Mouse (Mus musculus) layer of hippocampus, postnatal 10 days (tissue): Measurements from ENCODE around the gene Agpat4. TPM values are rescaled to one million over a fixed set of nuclear protein-coding genes. Genes with fewer than 3 reads are reported as not detected.
"Not testable (repeated sequence)": the region's sequence is repeated elsewhere in the genome, so short reads cannot be mapped to it uniquely, and the experiment has no call there.

Experiments
- DNase-seq, 2 experiments: peaks; one replicate each; pipeline ENCODE4 v3.0.0; 2021; ENCODE audit warnings: low spot score in 2 of 2
- total RNA-seq, 2 experiments: library from RNA; stranded (reverse); gene quantifications; 2 replicates each; pipeline ENCODE4 v1.2.3; 2021

Gene Agpat4
- total RNA-seq, 2 experiments from 2014 or later = 62.8 to 65.0 TPM

- no peak for DNase-seq
Measured at GRCm38 (mm10) chr17:12221926-12222325, 103.4 kb downstream of the Agpat4 start.

GRCm38 (mm10) chr17:12223682-12224081 lies 105.2 kb downstream of the Agpat4 start:
- DNase-seq = no peak

- DNase-seq = no peak
Measured at GRCm38 (mm10) chr17:12224145-12224544, 105.6 kb downstream of the Agpat4 start.

GRCm38 (mm10) chr17:12224551-12224950 lies 106.0 kb downstream of the Agpat4 start:
- not testable (repeated sequence) for DNase-seq

GRCm38 (mm10) chr17:12225227-12225626 lies 106.7 kb downstream of the Agpat4 start:
- peak in 1 of 2 experiments; percentile 53 for DNase-seq

- DNase-seq = peak in 1 of 2 experiments; percentile 57
Measured at GRCm38 (mm10) chr17:12226551-12226950, 108.0 kb downstream of the Agpat4 start.

GRCm38 (mm10) chr17:12228001-12228400 lies 109.5 kb downstream of the Agpat4 start:
- no peak for DNase-seq

- DNase-seq = no peak
Measured at GRCm38 (mm10) chr17:12228471-12228870, 110.0 kb downstream of the Agpat4 start.

- DNase-seq = no peak
Measured at GRCm38 (mm10) chr17:12229756-12230155, 111.3 kb downstream of the Agpat4 start.

GRCm38 (mm10) chr17:12230167-12230566 lies 111.7 kb downstream of the Agpat4 start:
- DNase-seq = no peak

- DNase-seq = no peak
Measured at GRCm38 (mm10) chr17:12231087-12231486, 112.6 kb downstream of the Agpat4 start.

GRCm38 (mm10) chr17:12232724-12233123 lies 114.2 kb downstream of the Agpat4 start:
- no peak for DNase-seq

GRCm38 (mm10) chr17:12240701-12241100 lies 122.2 kb downstream of the Agpat4 start:
- DNase-seq = no peak

- DNase-seq = peak; percentile 39
Measured at GRCm38 (mm10) chr17:12249783-12250504, 131.4 kb downstream of the Agpat4 start.

- no peak for DNase-seq
Measured at GRCm38 (mm10) chr17:12250581-12250980, 132.1 kb downstream of the Agpat4 start.

- DNase-seq = no peak
Measured at GRCm38 (mm10) chr17:12256142-12256541, 137.6 kb downstream of the Agpat4 start.

GRCm38 (mm10) chr17:12258517-12258916 lies 140.0 kb downstream of the Agpat4 start:
- DNase-seq = no peak

- DNase-seq = no peak
Measured at GRCm38 (mm10) chr17:12259957-12260356, 141.5 kb downstream of the Agpat4 start.

GRCm38 (mm10) chr17:12261376-12261775 lies 142.9 kb downstream of the Agpat4 start:
- no peak for DNase-seq

- no peak for DNase-seq
Measured at GRCm38 (mm10) chr17:12261887-12262286, 143.4 kb downstream of the Agpat4 start.

- DNase-seq = no peak
Measured at GRCm38 (mm10) chr17:12262851-12263250, 144.3 kb downstream of the Agpat4 start.

GRCm38 (mm10) chr17:12263787-12264186 lies 145.3 kb downstream of the Agpat4 start:
- no peak for DNase-seq

- no peak for DNase-seq
Measured at GRCm38 (mm10) chr17:12264293-12264692, 145.8 kb downstream of the Agpat4 start.
